Mouse (Mus musculus) lung, adult 2 months (tissue): ENCODE results near the gene Slc25a21.

Experiments used
- CTCF ChIP-seq: fragments of 200-500 bp; IDR thresholded peaks from 2 replicates; pipeline ENCODE4 v1.5.1; 2011; ENCODE audit warnings: mild to moderate bottlenecking, low read length, control low read depth; ENCODE audit not compliant: insufficient read depth
- POLR2A ChIP-seq: fragments of 200-500 bp; IDR thresholded peaks from 2 replicates; pipeline ENCODE4 v1.6.1; 2011; ENCODE audit warnings: low read depth, mild to moderate bottlenecking, control low read depth, low read length, borderline replicate concordance; ENCODE audit errors: extremely low read depth

DNA sequence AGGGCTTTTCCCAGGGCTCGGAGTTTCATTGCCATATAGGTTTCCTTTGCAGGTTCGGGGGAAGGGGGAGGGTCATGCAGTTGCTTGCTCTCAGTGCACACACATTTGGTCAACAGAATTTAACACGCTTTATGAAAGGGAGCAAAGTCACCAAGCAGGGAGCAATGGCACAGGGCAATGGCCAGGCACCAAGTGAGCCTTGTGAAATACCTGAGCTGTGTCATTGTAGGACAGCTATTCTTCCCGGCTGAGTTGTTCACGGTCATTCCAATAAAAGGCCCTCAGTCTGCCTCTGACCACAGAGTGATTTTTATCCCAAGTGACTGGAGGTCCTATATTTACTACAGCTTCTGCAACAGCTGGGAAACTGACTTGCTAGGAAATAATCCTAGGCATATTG, 427.9 kb downstream of the Slc25a21 start:
- TF ChIP-seq CTCF: no peak
- TF ChIP-seq POLR2A: no peak
